Mouse (Mus musculus) cerebellum, adult 9-11 months (tissue): ENCODE results near the gene Tle2.

Source experiments
- DNase-seq: peaks from one replicate; pipeline ENCODE4 v3.0.0; 2022

Tle2 gene

GRCm38 (mm10) chr10:81553807-81554755 is 20.3 kb upstream of the Tle2 start:
- DNase-seq: peak; percentile 40

DNA sequence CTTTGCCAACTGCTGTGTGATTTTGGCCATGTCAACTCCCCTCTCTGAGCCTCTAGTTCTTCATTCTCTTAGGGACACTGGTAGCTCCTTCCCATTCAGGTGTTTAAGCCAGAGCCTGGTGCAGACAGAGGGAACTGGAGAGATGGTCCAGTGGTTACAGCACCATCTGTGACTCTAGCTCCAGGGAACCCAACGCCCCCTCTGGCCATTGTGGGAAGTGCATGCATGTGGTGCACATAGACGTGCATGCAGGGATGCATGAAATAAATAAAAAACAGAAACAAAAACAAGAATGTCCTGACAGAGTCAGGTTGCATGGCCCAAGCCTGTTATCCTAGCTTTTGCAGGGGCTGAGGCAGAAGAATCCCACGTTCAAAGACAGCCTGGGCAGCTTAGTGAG is 18.1 kb upstream of the Tle2 start:
- DNase-seq: no peak

DNA sequence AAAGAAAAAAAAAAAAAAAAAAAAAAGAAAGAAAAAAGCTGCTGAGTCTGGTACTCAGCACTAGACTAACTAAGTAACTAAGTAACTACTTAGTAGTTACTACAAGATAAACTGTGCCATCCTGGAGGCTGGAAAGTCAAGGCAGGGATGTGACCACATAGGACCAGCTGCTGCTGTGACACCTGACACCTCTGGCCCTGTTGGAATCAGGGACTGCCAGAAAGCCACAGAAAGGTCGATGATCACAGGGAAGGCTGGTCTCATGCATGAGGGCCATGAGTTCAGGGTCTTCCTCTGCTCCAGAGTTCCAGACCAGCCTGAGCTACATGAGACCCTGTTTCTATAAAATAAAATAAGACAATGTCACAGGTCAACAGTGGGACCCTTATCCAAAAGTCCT is 16.9 kb upstream of the Tle2 start:
- no peak for DNase-seq

GRCm38 (mm10) chr10:81559163-81559626 is 15.2 kb upstream of the Tle2 start, which contains the start of gene Aes:
Gene Aes (plus strand): TSS chr10:81559488.
- DNase-seq: peak; percentile 86

DNA sequence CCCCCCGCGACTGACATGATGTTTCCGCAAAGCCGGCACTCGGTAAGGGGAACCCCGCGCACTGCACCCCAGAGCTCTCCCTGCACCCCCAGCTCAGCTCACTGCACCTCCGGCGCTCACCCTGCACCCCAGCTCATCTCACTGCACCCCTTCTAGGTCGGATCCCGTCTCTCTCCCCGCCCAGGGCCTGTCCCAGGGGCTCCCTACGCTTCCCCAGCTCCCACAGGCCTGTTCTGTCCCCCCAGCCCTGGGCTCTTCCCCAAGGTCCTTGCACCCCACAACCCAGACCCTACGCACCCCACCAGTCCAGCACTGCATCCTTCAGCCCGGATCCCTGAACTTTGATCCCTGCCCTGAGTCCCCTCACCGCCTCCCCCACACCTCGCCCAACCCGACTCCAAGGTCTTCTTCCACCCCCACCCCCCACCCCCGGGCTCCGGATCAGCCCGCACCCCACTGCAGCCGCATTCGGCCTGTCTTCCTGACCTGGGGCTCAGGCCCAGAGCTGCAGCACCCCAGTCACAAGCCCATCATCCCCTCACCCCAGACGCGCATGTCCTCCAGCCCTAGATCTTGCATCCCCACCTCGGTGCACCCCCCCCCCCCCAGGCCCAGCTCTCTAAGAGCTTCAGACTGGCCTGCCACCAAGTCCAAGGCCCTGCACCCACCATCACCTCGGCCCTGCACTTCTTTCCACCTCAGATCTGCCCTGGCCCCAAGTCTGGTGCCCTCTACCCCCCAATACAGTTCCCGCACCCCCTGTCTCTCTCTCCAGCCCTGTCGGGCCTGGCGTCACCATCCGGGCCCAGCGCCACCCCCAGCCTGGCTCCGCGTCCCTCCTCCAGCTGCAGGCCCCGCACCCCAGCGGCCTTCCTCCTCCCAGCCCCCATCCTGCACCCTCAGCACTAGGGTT is 14.5 kb upstream of the Tle2 start:
- DNase-seq: peak; percentile 84

GRCm38 (mm10) chr10:81560719-81561459 is 13.5 kb upstream of the Tle2 start:
- peak; percentile 77 for DNase-seq

GRCm38 (mm10) chr10:81562411-81562810 is 11.9 kb upstream of the Tle2 start:
- no peak for DNase-seq

- peak; percentile 65 for DNase-seq
Measured at GRCm38 (mm10) chr10:81563481-81563880, 10.9 kb upstream of the Tle2 start.

DNA sequence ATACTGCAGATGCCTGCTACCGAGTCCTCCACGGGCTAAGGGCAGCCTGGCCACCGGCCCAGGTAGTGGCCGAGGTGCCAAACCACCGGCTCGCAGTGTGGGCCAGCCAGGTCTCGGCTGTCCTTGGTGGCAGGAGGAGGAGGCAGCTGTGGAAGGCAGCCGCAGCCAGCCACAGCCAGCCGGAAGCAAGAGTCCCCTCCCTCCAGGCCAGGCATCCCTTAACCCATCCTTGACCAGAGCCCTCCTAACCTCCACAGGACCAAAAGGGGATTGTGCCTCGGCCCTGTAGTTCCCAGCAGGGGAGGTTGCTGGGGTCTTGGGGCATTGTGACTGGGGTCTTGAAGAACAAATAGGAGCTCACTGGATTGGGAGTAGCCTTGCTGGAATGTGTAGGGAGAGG is 10.1 kb upstream of the Tle2 start:
- DNase-seq: peak; percentile 74

- peak; percentile 84 for DNase-seq
Measured at GRCm38 (mm10) chr10:81564734-81565133, 9.6 kb upstream of the Tle2 start.

DNA sequence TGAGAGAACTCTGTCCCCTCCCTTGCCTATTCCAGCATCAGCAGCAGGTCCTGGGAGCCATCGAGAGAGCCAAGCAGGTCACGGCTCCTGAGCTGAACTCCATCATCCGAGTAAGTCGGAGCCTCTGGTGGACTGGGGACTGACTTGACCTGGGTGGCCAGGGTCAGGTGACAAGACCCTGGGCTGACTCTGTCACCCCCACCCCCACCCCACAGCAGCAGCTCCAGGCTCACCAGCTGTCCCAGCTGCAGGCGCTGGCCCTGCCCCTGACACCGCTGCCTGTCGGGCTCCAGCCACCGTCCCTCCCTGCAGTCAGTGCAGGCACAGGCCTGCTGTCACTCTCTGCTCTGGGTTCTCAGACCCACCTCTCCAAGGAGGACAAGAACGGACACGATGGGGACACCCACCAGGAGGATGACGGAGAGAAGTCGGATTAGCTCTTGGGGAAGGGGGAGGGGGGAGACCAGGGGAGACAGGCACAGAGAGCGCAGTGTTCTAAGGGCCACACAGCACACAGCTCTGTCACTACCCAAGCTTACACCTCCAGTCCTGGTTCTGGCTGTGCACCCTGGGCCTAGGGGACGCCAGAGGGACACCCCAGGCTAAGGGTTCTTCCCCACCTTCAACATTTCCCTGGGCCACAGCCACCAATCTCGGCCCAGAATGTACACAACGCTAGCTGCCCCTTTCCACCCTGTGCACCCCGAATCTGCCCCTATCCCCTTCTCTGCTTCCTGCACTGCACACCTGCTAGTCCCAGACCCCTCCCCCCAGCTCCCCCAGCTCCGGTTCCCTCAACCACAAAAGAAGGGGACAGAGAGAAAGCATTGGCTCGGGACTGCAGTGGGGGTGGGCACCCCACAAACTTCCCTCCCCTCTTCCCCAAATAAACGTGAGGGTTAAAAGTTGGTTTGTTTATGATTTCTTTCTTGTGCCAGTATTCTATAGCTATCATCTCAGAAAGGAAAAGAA is 8.8 kb upstream of the Tle2 start:
- no peak for DNase-seq

GRCm38 (mm10) chr10:81568381-81569191 is 5.8 kb upstream of the Tle2 start:
- DNase-seq: peak; percentile 74

GRCm38 (mm10) chr10:81569507-81570237 is 4.7 kb upstream of the Tle2 start:
- DNase-seq: peak; percentile 74

GRCm38 (mm10) chr10:81570238-81570800 is 4.0 kb upstream of the Tle2 start:
- DNase-seq: no peak

DNA sequence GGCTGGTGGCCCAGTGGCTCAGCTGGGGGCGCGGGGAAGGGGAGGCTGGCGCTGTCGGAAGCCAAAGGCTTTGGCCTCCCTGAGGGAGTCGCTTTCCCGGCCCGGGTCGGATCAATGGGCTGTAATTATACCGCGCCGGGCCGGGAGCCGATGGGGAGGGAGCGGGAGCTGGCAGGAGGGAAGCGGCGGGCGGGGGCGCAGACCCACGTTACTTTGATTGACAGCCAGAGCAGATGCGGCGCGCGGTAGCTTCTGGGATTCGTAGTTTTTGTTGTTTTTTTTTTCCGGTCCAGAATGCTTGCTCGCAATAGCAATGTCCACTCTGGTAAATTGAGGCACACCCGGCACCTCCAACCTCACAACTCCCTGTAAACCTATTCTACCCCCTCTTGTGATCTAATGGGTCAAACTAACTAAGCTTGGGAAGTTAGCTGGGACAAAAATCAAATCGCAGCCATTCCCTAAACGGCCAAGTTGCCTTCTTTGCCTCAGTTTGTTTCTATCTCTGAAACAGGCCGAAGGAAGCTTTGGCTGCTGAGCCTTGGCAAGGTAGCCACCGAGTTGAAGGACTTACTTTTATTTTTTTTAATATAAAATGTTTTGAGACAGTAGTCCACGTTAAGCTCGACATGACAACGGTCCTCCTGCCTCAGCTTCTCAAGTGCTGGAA is 3.4 kb upstream of the Tle2 start:
- DNase-seq: peak; percentile 96

- DNase-seq: peak; percentile 100
Measured at GRCm38 (mm10) chr10:81571501-81571876, 2.9 kb upstream of the Tle2 start.

- DNase-seq: peak; percentile 80
Measured at GRCm38 (mm10) chr10:81572133-81572671, 2.2 kb upstream of the Tle2 start.

DNA sequence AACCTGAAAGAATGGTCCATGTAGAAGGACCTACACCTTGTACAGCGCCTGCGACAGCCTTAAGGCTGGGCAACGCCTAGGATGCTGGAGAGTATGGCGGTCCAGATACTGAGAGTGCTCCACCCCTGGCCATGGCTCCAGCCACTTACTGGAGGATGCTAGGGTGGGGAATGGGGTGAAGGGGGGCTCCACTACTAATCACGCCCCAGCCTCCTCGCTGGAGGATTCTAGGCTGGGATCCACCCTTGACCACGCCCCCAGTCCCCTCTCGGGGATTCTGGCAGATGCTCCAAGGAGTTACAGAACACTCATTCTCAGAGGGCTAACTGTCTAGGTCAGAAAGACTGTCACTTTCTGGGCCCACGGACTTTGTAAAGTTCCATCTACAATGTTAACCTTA is 1.4 kb upstream of the Tle2 start:
- DNase-seq: peak; percentile 76
